Mouse (Mus musculus) small intestine, adult 2 months (tissue): ENCODE data around the gene Obscn. TPM values are rescaled to one million over a fixed set of nuclear protein-coding genes. Genes with fewer than 3 reads are reported as not detected.

Experiments used
- H3K27ac ChIP-seq: fragments of 200-500 bp; 2 replicates; pipeline ENCODE4 v1.5.1; 2012; ENCODE audit warnings: low read depth, low read length, control low read depth, inconsistent platforms; ENCODE audit not compliant: insufficient read depth
- H3K27me3 ChIP-seq: fragments of 200-500 bp; 2 replicates; pipeline ENCODE4 v1.6.1; 2012; ENCODE audit warnings: mild to moderate bottlenecking, moderate library complexity, low read length, inconsistent platforms; ENCODE audit not compliant: control insufficient read depth, insufficient read depth
- H3K36me3 ChIP-seq: fragments of 200-500 bp; 2 replicates; pipeline ENCODE4 v1.6.1; 2012; ENCODE audit warnings: mild to moderate bottlenecking, low read length, control low read depth, inconsistent platforms; ENCODE audit not compliant: control insufficient read depth, insufficient read depth
- H3K4me1 ChIP-seq: fragments of 200-500 bp; 2 replicates; pipeline ENCODE4 v1.6.1; 2012; ENCODE audit warnings: low read length, inconsistent platforms, mixed read lengths; ENCODE audit not compliant: control insufficient read depth, insufficient read depth, insufficient read length
- H3K4me3 ChIP-seq: fragments of 200-500 bp; 2 replicates; pipeline ENCODE4 v1.5.1; 2012; ENCODE audit warnings: low read depth, mild to moderate bottlenecking, control low read depth, inconsistent platforms, low read length, moderate library complexity
- CTCF ChIP-seq: fragments of 200-500 bp; IDR thresholded peaks from 2 replicates; pipeline ENCODE4 v1.5.1; 2012; ENCODE audit warnings: low read depth, mild to moderate bottlenecking, control low read depth, inconsistent platforms, low read length, moderate library complexity, mixed read lengths; ENCODE audit not compliant: insufficient replicate concordance, insufficient read length; ENCODE audit errors: extremely low read depth
- POLR2A ChIP-seq: fragments of 200-500 bp; IDR thresholded peaks from 2 replicates; pipeline ENCODE4 v1.6.1; 2012; ENCODE audit warnings: low read depth, mild to moderate bottlenecking, control low read depth, inconsistent platforms, low read length, moderate library complexity
- WGBS: fragments of 180-500 bp; shearing (Covaris S2); methylation state at CpG from one replicate; pipeline ENCODE4 v1.1.7; 2018; 5-methylcytosine and 5-hydroxymethylcytosine counted together
- polyA plus RNA-seq: library from polyadenylated mRNA; depleted of rRNA; stranded (reverse); fragments of >200 nt; gene quantifications from 2 replicates; pipeline ENCODE4 v1.2.3, GENCODE M21; 2012

The Obscn gene
- polyA plus RNA-seq, 1 experiment = 1.2 TPM

GRCm38 (mm10) chr11:58999830-59000229, 136.4 kb downstream of the Obscn start:
- no peaks in the 10 kb centered on the region for H3K36me3 ChIP-seq
- TF ChIP-seq CTCF (no peak), POLR2A (no peak)
- whole genome bisulfite sequencing = 78% methylated on average over 6 of the region's 6 CpGs
- H3K4me3 ChIP-seq = no peak overlapping the region
- peaks cover 5% of the 10 kb centered on the region; the same call in 1 of the 2 replicates for H3K4me1 ChIP-seq
- no peak overlapping the region for H3K27ac ChIP-seq
- no peaks in the 10 kb centered on the region for H3K27me3 ChIP-seq

GRCm38 (mm10) chr11:58999158-58999557, 137.0 kb downstream of the Obscn start:
- 24% methylated on average over 11 of the region's 11 CpGs for WGBS
- no peak overlapping the region for H3K4me3 ChIP-seq

GRCm38 (mm10) chr11:58997541-58997940, 138.7 kb downstream of the Obscn start:
- H3K4me3 ChIP-seq = no peak overlapping the region
- H3K4me1 ChIP-seq = peaks cover 12% of the 10 kb centered on the region
- H3K27ac ChIP-seq = no peak overlapping the region
- no peaks in the 10 kb centered on the region for H3K36me3 ChIP-seq
- H3K27me3 ChIP-seq = 0 out of 2 replicates have a peak, but pooled peaks cover 4% of the 10 kb centered on the region
- 73% methylated on average over 5 of the region's 5 CpGs for WGBS
- TF ChIP-seq POLR2A (no peak), CTCF (no peak)

More at GRCm38 (mm10) chr11:58999158-58999557, 137.0 kb downstream of the Obscn start:
- Histone ChIP-seq H3K36me3 (no peaks in the 10 kb centered on the region), H3K4me1 (peaks cover 10% of the 10 kb centered on the region), H3K27ac (no peak overlapping the region), H3K27me3 (0 out of 2 replicates have a peak, but pooled peaks cover 3% of the 10 kb centered on the region)
- no peak for TF ChIP-seq CTCF
- TF ChIP-seq POLR2A = no peak

GRCm38 (mm10) chr11:58995807-58996370, 140.3 kb downstream of the Obscn start:
- Histone ChIP-seq H3K36me3 (no peaks in the 10 kb centered on the region), H3K27me3 (0 out of 2 replicates have a peak, but pooled peaks cover 4% of the 10 kb centered on the region), H3K4me1 (peaks cover 12% of the 10 kb centered on the region), H3K27ac (no peak overlapping the region), H3K4me3 (no peak overlapping the region)
- WGBS = 39% methylated on average over 12 of the region's 12 CpGs
- no peak; the same call in 1 of the 2 replicates for TF ChIP-seq CTCF
- no peak for TF ChIP-seq POLR2A

GRCm38 (mm10) chr11:58995061-58995806, 141.0 kb downstream of the Obscn start:
- Histone ChIP-seq H3K27me3 (0 out of 2 replicates have a peak, but pooled peaks cover 4% of the 10 kb centered on the region), H3K4me3 (no peak overlapping the region), H3K36me3 (peaks cover 4% of the 10 kb centered on the region; the same call in 1 of the 2 replicates), H3K27ac (no peak overlapping the region), H3K4me1 (peaks cover 12% of the 10 kb centered on the region)
- 82% methylated on average over 9 of the region's 9 CpGs for WGBS
- TF ChIP-seq CTCF (no peak), POLR2A (no peak)

GRCm38 (mm10) chr11:58994337-58994826, 141.8 kb downstream of the Obscn start:
- Histone ChIP-seq H3K4me1 (peaks cover 12% of the 10 kb centered on the region), H3K36me3 (peaks cover 12% of the 10 kb centered on the region), H3K27ac (no peak overlapping the region), H3K27me3 (0 out of 2 replicates have a peak, but pooled peaks cover 4% of the 10 kb centered on the region), H3K4me3 (peak overlapping the region; percentile 60)
- 3% methylated on average over 33 of the region's 35 CpGs for WGBS
- TF ChIP-seq CTCF (no peak), POLR2A (0 out of 2 replicates have a peak, but pooled peaks have one; percentile 16)
